Mouse (Mus musculus) forebrain, embryonic 12.5 days (tissue): Measurements from ENCODE around the gene Pfdn6. TPM values are rescaled to one million over a fixed set of nuclear protein-coding genes. Genes with fewer than 3 reads are reported as not detected.
A peak's percentile ranks its signal among the peaks of the same experiment; 100 is the strongest.

Source experiments
- ATAC-seq: fragments of 200-750 bp; cut with Nextera tagmentation; 2 replicates; pipeline ENCODE4 v1.8.0; 2017; ENCODE audit warnings: moderate TSS enrichment; ENCODE audit not compliant: low FRiP score
- H3K27ac ChIP-seq: fragments of 300-500 bp; sonication (generic); 2 replicates; pipeline ENCODE4 v1.5.1; 2016; ENCODE audit warnings: mild to moderate bottlenecking
- H3K27me3 ChIP-seq: fragments of 300-500 bp; sonication (generic); 2 replicates; pipeline ENCODE4 v1.6.1; 2016; ENCODE audit warnings: mild to moderate bottlenecking
- H3K36me3 ChIP-seq: fragments of 300-500 bp; sonication (generic); replicated peaks from 2 replicates; pipeline ENCODE4 v1.6.1; 2016; ENCODE audit warnings: mild to moderate bottlenecking
- H3K4me1 ChIP-seq: fragments of 300-500 bp; sonication (generic); 2 replicates; pipeline ENCODE4 v1.6.1; 2016
- H3K4me2 ChIP-seq: fragments of 300-500 bp; sonication (generic); 2 replicates; pipeline ENCODE4 v1.6.1; 2016; ENCODE audit warnings: mild to moderate bottlenecking, moderate library complexity
- H3K4me3 ChIP-seq: fragments of 300-500 bp; sonication (generic); replicated peaks from 2 replicates; pipeline ENCODE4 v1.5.1; 2016; ENCODE audit warnings: mild to moderate bottlenecking
- H3K9ac ChIP-seq: fragments of 300-500 bp; sonication (generic); 2 replicates; pipeline ENCODE4 v1.6.1; 2016; ENCODE audit warnings: mild to moderate bottlenecking
- H3K9me3 ChIP-seq: fragments of 300-500 bp; sonication (generic); 2 replicates; pipeline ENCODE4 v1.6.1; 2016
- WGBS: fragments of 180-500 bp; shearing (Covaris S2); methylation state at CpG from one replicate; pipeline ENCODE4 v1.1.7; 2016; 5-methylcytosine and 5-hydroxymethylcytosine counted together
- polyA plus RNA-seq: library from polyadenylated mRNA; unstranded; fragments of >200 nt; fragmentation: Nextera tagmentation; extraction: Ambion mirVana; gene quantifications from 2 replicates; pipeline ENCODE4 v1.2.1, GENCODE M21; 2016

Gene Pfdn6
- polyA plus RNA-seq, 1 experiment from 2014 or later, result 198 TPM

GRCm38 (mm10) chr17:33968489-33968888 is 28.3 kb upstream of the Pfdn6 start:
- no peak overlapping the region for H3K4me3 ChIP-seq
- peak; percentile 74 for ATAC-seq
- H3K27me3 ChIP-seq, result peaks cover 12% of the 10 kb centered on the region
- no peak overlapping the region; the same call in 1 of the 2 replicates for H3K9ac ChIP-seq
- H3K4me1 ChIP-seq, result no peaks in the 10 kb centered on the region
- no peak overlapping the region for H3K27ac ChIP-seq
- H3K9me3 ChIP-seq, result no peaks in the 10 kb centered on the region
- 1% methylated on average over 9 of the region's 9 CpGs for WGBS
- H3K4me2 ChIP-seq, result no peak overlapping the region
- peaks cover 29% of the 10 kb centered on the region for H3K36me3 ChIP-seq

GRCm38 (mm10) chr17:33965846-33966550 is 25.9 kb upstream of the Pfdn6 start:
- Histone ChIP-seq H3K27ac (no peak overlapping the region), H3K36me3 (peaks cover 54% of the 10 kb centered on the region), H3K4me2 (no peak overlapping the region), H3K4me1 (no peaks in the 10 kb centered on the region), H3K9me3 (no peaks in the 10 kb centered on the region), H3K4me3 (no peak overlapping the region), H3K27me3 (no peaks in the 10 kb centered on the region), H3K9ac (no peak overlapping the region)
- no peak for ATAC-seq
- WGBS, result 90% methylated on average over 16 of the region's 16 CpGs

GRCm38 (mm10) chr17:33965082-33965845 is 25.1 kb upstream of the Pfdn6 start:
- Histone ChIP-seq H3K4me2 (no peak overlapping the region), H3K27ac (no peak overlapping the region), H3K9me3 (no peaks in the 10 kb centered on the region), H3K36me3 (peaks cover 61% of the 10 kb centered on the region), H3K4me3 (no peak overlapping the region), H3K27me3 (no peaks in the 10 kb centered on the region), H3K4me1 (no peaks in the 10 kb centered on the region), H3K9ac (no peak overlapping the region)
- WGBS, result 92% methylated on average over 17 of the region's 17 CpGs
- ATAC-seq, result no peak

- WGBS, result 94% methylated on average over 7 of the region's 7 CpGs
- no peak overlapping the region for H3K9ac ChIP-seq
- H3K4me1 ChIP-seq, result no peaks in the 10 kb centered on the region
- no peaks in the 10 kb centered on the region for H3K27me3 ChIP-seq
- ATAC-seq, result no peak
- peaks cover 85% of the 10 kb centered on the region for H3K36me3 ChIP-seq
- no peak overlapping the region for H3K27ac ChIP-seq
- no peak overlapping the region for H3K4me3 ChIP-seq
- no peak overlapping the region for H3K4me2 ChIP-seq
- no peaks in the 10 kb centered on the region for H3K9me3 ChIP-seq
These were observed 22.7 kb upstream of the Pfdn6 start for GRCm38 (mm10) chr17:33962876-33963275.

GRCm38 (mm10) chr17:33959948-33960347 is 19.8 kb upstream of the Pfdn6 start:
- H3K4me1 ChIP-seq, result peaks cover 6% of the 10 kb centered on the region
- ATAC-seq, result no peak
- no peak overlapping the region for H3K9ac ChIP-seq
- H3K27me3 ChIP-seq, result no peaks in the 10 kb centered on the region
- H3K9me3 ChIP-seq, result no peaks in the 10 kb centered on the region
- H3K4me2 ChIP-seq, result no peak overlapping the region
- no peak overlapping the region for H3K27ac ChIP-seq
- H3K4me3 ChIP-seq, result no peak overlapping the region
- H3K36me3 ChIP-seq, result peaks cover 68% of the 10 kb centered on the region
- 93% methylated on average over 15 of the region's 15 CpGs for WGBS

- Histone ChIP-seq H3K9ac (no peak overlapping the region), H3K4me1 (peaks cover 14% of the 10 kb centered on the region), H3K27me3 (no peaks in the 10 kb centered on the region), H3K27ac (no peak overlapping the region), H3K9me3 (no peaks in the 10 kb centered on the region), H3K36me3 (peaks cover 65% of the 10 kb centered on the region), H3K4me3 (no peak overlapping the region), H3K4me2 (no peak overlapping the region)
- ATAC-seq, result no peak
- 94% methylated on average over 13 of the region's 13 CpGs for WGBS
These were observed 19.0 kb upstream of the Pfdn6 start for GRCm38 (mm10) chr17:33959135-33959534.

- WGBS, result 95% methylated on average over 11 of the region's 11 CpGs
- Histone ChIP-seq H3K27ac (no peak overlapping the region), H3K4me3 (no peak overlapping the region), H3K4me2 (no peak overlapping the region), H3K27me3 (no peaks in the 10 kb centered on the region), H3K9me3 (no peaks in the 10 kb centered on the region), H3K4me1 (peaks cover 20% of the 10 kb centered on the region), H3K9ac (no peak overlapping the region), H3K36me3 (peaks cover 64% of the 10 kb centered on the region)
- ATAC-seq, result no peak
These were observed 18.3 kb upstream of the Pfdn6 start for GRCm38 (mm10) chr17:33958451-33958850.

GRCm38 (mm10) chr17:33957493-33957892 is 17.4 kb upstream of the Pfdn6 start:
- no peaks in the 10 kb centered on the region for H3K27me3 ChIP-seq
- no peak overlapping the region for H3K4me3 ChIP-seq
- WGBS, result 80% methylated on average over 6 of the region's 6 CpGs
- H3K27ac ChIP-seq, result no peak overlapping the region
- no peak overlapping the region for H3K4me2 ChIP-seq
- ATAC-seq, result no peak
- H3K9me3 ChIP-seq, result no peaks in the 10 kb centered on the region
- peaks cover 30% of the 10 kb centered on the region for H3K4me1 ChIP-seq
- H3K36me3 ChIP-seq, result peaks cover 64% of the 10 kb centered on the region
- H3K9ac ChIP-seq, result 0 out of 2 replicates have a peak overlapping the region, but pooled peaks have one; percentile 7

GRCm38 (mm10) chr17:33956336-33956735 is 16.2 kb upstream of the Pfdn6 start:
- Histone ChIP-seq H3K9ac (peak overlapping the region; percentile 56), H3K4me1 (peaks cover 42% of the 10 kb centered on the region)

GRCm38 (mm10) chr17:33955555-33956214 is 15.5 kb upstream of the Pfdn6 start, which contains the start of the genes Vps52 and Rps18:
Gene Vps52 (plus strand): TSS chr17:33955812.
Gene Rps18 (minus strand): TSS chr17:33956001.
- peaks cover 48% of the 10 kb centered on the region for H3K4me1 ChIP-seq
- H3K9me3 ChIP-seq, result no peaks in the 10 kb centered on the region
- no peaks in the 10 kb centered on the region for H3K27me3 ChIP-seq
- under 1% methylated on average over 50 of the region's 50 CpGs for WGBS
- peaks cover 56% of the 10 kb centered on the region for H3K36me3 ChIP-seq
- H3K4me2 ChIP-seq, result peak within 1 kb of the TSS; percentile 98
- peak within 1 kb of the TSS; percentile 65 for H3K4me3 ChIP-seq
- H3K9ac ChIP-seq, result peak within 1 kb of the TSS; percentile 84
- H3K27ac ChIP-seq, result peak within 1 kb of the TSS; percentile 89
- ATAC-seq, result peak; percentile 90

More at GRCm38 (mm10) chr17:33956336-33956735, 16.2 kb upstream of the Pfdn6 start:
- Histone ChIP-seq H3K4me2 (peak overlapping the region; percentile 79), H3K27me3 (no peaks in the 10 kb centered on the region), H3K9me3 (no peaks in the 10 kb centered on the region), H3K4me3 (peak overlapping the region; percentile 65), H3K36me3 (peaks cover 63% of the 10 kb centered on the region), H3K27ac (peak overlapping the region; percentile 87)
- WGBS, result 7% methylated on average over 10 of the region's 10 CpGs
- ATAC-seq, result no peak

- Histone ChIP-seq H3K9me3 (no peaks in the 10 kb centered on the region), H3K4me3 (peak overlapping the region; percentile 65), H3K4me2 (peak overlapping the region; percentile 98), H3K27me3 (no peaks in the 10 kb centered on the region), H3K27ac (peak overlapping the region; percentile 89), H3K4me1 (peaks cover 56% of the 10 kb centered on the region), H3K9ac (peak overlapping the region; percentile 84), H3K36me3 (peaks cover 54% of the 10 kb centered on the region)
- 1% methylated on average over 33 of the region's 33 CpGs for WGBS
- ATAC-seq, result no peak; the same call in 1 of the 2 replicates
These were observed 14.8 kb upstream of the Pfdn6 start for GRCm38 (mm10) chr17:33954646-33955554.
